Mouse (Mus musculus): ENCODE data around the gene Gpc5.
A peak's percentile ranks its signal among the peaks of the same experiment; 100 is the strongest.

GRCm38 (mm10) chr14:115148821-115149220 is 56.8 kb downstream of the Gpc5 start:
- TF ChIP-seq HCFC1 (IDR thresholded peaks at IDR 0.05; ENCODE audit: low read depth, low read length), result no peak
- no peak for TF ChIP-seq GABPA (IDR thresholded peaks at IDR 0.05; ENCODE audit: insufficient replicate concordance, low read depth, low read length)
- no peak for TF ChIP-seq USF1 (IDR thresholded peaks at IDR 0.05; ENCODE audit: low read depth, low read length)
- TF ChIP-seq BHLHE40 (IDR thresholded peaks at IDR 0.05; ENCODE audit: low read depth, low read length), result no peak
- TF ChIP-seq MAX (IDR thresholded peaks at IDR 0.05; ENCODE audit: low read length), result no peak
- peak in 1 of 2 experiments; percentile 51; a peak in 2 of 4 replicates for TF ChIP-seq CTCF (conservative IDR thresholded peaks at IDR 0.05 in 1 of 2, IDR thresholded peaks at IDR 0.05 in 1 of 2; ENCODE audit: low read depth in 2 of 2, low read length in 2 of 2)
- no peak for TF ChIP-seq POLR2A (IDR thresholded peaks at IDR 0.05; ENCODE audit: low read depth, low read length)
- TF ChIP-seq MXI1 (IDR thresholded peaks at IDR 0.05; ENCODE audit: low read depth, low read length), result no peak
- no peak for TF ChIP-seq E2F4 (IDR thresholded peaks at IDR 0.05; ENCODE audit: insufficient replicate concordance, low read depth, low read length)
- TF ChIP-seq CHD2 (IDR thresholded peaks at IDR 0.05; ENCODE audit: low read length), result no peak
- no peak for TF ChIP-seq EP300 (IDR thresholded peaks at IDR 0.05; ENCODE audit: low read length)
- TF ChIP-seq ETS1 (conservative IDR thresholded peaks at IDR 0.05; ENCODE audit: low read depth, low read length), result no peak

All from CH12.LX (cell line).